Mouse (Mus musculus): ENCODE data around the gene Ccnl1.
A peak's percentile ranks its signal among the peaks of the same experiment; 100 is the strongest.

The Ccnl1 gene

DNA sequence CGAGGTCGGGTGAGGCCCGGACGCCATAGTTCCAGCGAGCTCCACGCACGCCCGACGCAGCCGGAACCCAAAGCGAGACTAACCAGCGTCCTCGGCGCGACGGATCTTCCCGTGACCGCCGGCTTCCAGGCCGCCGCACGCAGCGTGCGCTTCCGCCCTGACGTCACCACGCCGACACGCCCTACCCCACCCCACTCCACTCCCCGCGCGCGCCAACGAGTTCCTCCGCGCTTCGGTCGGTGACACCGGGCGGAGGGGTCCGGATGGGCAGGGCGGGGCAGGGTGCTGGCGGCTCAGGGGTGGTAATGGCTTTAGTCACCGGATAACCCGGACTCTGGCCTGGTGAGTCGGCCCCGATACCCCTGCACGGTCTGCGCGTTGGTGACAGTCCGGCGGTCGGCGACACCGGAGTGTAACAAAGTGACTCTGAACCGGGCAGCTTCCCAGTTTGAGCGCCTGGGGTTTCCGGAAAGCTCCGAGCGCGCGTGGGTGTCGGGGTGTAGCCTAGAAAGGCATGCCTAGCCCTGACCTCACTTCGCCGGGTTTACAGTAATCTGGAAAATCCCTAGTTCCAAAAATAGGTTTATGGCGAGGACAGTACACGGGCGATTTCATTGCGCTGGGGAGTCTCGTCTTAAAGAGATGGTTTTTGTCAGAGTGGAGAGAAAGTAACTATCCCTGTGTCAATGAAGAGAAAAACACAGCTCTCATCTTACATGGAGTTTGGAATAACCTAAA, at the start of gene Ccnl1:
Ccnl1 (minus strand) TSS at position 148 of the 738 bp plus-strand sequence.
- peak; percentile 97 for DNase-seq (ENCODE audit: low spot score in 2 of 2)

DNA sequence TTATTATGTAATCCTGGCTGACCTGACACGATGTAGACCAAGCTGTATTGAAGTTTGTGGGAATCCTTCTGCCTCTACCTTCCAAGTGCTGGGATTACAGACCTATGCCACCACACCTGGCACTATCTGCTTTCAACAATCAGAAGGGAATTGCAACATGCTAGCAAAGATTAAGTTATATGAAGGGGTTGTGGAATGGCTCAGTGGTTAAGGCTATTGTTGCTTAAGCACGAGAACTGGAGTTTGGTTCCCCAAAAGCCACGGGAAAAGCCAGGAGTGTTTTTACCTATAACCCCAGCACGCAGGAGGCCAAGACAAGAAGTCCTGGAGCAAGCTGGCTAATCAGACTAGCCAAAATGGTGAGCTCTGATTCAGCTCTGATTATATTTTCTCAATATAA, 46.9 kb upstream of the Ccnl1 start:
- DNase-seq (ENCODE audit: low spot score in 2 of 2) = no peak

DNA sequence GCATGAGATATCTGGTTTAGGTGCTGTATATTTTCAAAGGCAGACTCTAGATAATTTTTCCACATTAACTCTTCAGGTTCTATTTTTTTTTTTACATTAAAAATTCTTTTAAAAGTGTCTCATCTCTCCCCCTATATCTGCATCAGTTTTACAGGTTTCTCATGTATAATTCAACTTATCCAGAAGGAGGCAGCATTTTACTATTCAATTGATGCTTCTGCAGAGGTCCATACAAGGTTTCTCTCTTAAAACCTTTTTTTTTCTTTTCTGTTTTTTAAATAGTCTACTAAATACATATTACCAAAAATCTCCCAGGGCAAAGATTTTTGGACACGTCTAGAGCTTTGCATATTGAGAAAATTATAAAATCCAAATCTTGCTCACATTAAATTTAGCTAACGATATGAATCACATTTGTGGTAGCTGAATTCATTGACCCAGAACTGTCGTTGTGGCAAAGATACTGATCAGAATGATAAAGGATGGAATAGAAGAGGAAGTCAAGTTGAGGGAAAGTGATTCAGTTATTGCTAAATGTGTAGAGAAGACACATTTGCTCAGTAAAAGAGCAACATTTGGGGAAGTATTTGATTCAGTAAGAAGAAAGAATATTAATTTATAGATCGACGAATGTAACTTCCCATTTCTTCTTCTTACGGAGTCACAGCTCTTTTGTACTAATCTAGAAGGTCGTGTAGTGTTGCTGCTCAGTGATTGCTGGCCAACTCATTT, 46.3 kb upstream of the Ccnl1 start:
- DNase-seq (ENCODE audit: low spot score in 2 of 2) = no peak

DNA sequence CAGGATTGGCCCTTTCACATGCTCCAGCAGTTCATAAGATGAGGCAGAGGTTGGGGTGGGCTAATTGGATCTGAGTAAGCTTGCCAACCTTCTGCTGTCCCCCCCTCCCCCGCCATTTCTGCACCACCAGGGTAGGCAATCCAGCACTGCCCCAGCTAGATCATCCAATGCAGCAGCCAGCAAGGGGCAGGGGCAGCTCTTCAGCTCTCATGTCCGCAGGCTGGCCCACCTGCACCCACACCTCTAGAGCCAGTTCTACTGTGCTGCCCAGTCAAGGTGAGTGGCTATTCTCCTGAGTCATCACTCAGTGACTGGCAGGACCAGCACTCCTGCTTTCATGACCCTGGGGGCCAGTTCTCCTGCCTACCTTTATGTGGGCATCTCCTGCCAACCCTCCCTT, 42.4 kb upstream of the Ccnl1 start:
- no peak for DNase-seq (ENCODE audit: low spot score in 2 of 2)

DNA sequence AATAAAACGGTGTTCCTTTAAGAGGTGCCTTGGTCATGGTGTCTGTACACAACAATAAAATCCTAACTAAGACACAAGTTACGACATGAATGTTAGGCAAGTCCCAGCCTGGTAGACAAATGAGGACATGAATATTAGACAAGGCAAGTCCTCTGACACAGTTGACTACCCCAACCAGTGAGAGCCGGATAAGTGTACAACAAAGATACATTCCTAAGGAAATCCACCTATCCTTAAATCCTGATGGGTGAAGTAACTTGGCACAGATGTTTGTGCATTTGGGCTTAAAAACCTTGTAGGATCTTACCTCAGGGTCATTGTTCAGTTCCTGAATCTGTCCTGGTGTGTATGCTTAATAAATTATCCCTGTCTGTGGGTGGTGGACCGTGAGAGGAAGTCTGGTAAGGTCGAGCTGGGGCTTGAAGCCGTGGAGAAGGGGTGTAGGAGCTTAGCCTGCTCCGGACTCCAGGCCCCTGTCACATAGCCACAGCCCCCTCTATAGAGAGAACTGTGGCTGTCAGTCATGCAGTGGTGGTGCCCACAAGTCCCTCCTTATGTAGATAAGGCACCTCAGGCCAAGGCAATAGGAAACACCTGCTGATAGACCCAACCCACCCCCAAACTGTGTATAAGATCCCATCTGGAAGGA, 39.4 kb upstream of the Ccnl1 start:
- no peak for DNase-seq (ENCODE audit: low spot score in 2 of 2)

DNA sequence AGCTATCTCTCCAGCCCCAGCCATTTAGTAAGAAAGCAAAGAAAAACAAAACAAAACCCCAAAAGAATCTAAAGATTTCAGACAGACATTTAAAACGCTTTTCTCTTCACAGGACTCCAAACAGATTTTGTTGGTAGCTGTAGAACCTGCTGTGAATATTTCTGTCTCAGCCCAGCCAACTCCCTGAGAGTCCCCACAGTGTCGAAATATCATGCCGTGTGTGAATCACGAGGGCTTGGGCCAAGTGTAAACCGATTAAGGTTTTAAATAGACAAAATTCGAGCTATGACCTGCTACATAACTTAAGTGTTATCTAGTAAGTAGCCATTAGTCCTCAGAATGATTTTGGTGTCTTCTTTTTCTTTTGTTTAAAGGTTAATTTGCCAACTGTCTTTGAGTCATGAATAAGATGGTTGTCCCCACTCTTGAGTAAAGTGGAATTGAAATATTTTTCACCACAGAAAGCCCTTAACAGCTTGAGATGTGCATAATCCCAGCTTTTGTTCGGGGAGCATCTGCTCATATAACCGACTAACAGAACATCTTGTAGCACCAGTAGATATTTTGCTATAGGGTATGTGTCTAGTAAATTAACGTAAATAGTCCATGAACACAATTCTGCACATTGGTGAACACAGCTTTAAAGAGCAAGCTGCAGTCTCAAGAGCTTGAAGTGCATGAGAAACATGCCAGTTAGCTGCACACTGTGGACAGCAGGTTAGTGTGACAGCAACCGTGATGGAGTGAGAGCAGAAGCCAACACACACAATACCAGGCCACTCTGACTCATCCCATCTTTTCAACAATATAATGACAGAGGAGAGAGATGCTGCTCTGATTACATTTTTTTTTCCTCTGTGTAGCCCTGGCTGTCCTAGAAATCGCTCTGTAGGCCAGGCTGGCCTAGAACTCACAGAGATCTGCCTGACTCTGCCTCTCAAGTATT, 34.6 kb upstream of the Ccnl1 start:
- no peak for DNase-seq (ENCODE audit: low spot score in 2 of 2)

DNA sequence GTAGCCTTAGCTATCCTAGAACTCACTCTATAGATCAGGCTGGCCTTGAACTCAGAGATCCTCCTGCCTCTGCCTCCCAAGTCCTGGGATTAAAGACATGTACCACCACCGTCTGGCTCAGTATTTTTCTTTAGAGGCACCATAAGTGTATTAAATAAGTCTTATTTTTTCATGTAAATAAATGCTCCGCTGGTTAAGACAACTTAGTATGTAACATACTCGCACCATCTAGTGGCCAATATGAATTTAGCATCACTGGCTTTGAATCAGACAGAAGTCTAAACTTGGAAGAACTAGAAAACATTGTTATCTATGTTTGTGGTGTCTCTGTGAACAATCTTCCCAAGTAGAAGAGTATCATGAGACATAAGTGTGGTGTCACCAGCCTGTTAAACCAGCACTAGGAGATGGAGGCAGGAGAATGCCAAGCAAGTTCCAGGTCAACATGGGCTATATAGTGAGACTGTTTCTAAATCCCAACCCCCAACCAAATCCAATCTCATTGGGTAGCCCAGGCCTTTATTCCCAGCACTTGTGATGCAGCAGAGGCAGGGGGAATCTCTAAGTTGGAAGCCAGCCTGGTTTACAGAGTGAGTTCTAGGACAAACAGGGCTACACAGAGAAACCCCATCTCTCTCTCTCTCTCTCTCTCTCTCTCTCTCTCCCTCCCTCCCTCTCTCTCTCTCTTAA, 33.1 kb upstream of the Ccnl1 start:
- no peak for DNase-seq (ENCODE audit: low spot score in 2 of 2)

DNA sequence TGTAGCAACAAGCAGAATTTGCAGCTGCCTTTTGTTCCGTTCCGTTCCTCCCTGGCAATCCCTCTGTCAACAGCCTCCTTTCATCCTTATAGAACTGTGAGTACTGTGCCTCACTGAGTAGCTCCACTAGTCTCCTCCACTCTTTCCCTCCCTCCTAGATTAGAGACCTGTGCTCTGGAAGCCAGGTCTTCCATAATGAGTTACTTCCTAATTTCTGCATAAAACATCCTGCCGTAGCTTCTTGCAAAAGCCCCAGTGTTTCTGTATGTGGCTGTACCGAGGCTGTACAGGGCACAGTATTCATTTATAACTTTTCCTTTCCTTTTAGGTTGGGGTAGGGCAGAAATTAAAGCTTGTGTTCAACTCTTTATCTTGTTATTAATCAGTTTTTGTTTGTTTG, 32.5 kb upstream of the Ccnl1 start:
- DNase-seq (ENCODE audit: low spot score in 2 of 2) = no peak

DNA sequence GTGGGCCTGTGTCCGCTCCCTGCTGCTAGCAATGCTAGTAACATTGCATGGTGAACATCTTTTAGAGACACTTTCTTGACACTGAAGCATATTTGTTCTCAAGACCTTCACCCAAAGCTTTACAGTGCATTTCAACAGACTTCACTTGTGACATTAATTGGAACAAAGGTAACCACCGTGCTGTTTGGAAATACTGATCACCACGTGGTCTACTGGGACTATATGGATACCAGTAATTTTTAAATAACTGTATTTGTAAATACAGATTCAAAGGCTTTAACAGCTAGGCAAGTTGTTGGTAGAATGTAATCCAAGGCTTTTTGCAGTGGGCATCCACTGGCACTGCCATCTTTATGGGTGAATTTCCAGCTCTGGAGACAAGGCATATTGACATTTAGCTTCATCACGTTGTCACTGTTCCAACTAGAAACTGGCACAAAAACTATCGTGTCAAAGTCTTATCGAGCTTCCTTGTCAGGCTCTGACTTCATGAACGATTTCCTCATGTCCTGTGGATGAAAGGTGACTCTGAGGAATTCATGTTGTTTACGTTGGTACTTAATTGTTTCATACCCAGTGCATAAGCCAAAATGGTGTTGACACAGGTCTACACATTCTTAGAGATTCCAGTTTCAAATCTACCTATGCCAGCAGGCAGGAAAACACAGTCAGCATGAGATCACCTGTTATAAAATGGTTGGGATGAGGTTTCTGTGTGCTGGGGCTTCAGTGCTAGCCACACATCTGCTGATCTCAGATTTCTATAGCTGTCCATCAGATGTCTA, 30.9 kb upstream of the Ccnl1 start:
- DNase-seq (ENCODE audit: low spot score in 2 of 2) = no peak

DNA sequence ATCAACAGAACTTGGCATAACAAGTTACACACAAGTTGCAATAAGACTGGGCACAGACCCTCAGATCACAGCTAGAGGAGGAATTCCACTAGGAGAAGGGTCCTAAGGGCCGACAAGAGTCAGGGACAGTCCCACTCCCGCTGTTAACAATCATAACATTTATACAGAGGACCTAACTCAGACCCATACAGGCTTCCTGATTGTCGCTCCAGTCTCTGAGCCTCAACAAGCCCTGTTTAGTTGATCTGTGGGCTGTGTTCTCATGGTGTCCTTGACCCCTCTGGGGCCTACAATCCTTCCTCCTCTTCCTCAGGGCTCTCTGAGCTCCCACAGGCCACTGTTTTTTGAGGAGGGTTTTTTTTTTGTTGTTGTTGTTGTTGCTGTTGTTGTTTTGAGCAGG, 18.2 kb upstream of the Ccnl1 start:
- no peak for DNase-seq (ENCODE audit: low spot score in 2 of 2)

DNA sequence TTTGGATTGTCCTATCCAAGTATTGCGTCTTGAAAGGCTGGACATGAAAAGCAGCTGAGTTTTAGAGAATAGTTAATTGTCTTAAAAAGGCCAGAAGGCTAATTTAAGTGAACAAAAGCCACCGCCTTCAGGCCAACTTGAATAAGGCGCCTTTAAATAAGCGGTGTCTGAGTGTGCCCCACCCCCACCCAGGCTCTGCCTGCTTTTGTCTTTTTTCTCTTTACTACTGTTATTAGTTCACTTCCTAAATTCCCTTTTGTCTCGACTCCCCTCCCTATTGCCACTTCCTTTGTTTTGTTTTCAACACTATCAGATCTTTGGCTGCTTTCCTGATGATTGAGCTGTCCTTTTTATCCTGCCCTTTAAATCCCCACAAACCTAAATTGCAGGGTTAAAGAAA, 17.3 kb upstream of the Ccnl1 start:
- peak in 1 of 2 experiments; percentile 48 for DNase-seq (ENCODE audit: low spot score in 2 of 2)

DNA sequence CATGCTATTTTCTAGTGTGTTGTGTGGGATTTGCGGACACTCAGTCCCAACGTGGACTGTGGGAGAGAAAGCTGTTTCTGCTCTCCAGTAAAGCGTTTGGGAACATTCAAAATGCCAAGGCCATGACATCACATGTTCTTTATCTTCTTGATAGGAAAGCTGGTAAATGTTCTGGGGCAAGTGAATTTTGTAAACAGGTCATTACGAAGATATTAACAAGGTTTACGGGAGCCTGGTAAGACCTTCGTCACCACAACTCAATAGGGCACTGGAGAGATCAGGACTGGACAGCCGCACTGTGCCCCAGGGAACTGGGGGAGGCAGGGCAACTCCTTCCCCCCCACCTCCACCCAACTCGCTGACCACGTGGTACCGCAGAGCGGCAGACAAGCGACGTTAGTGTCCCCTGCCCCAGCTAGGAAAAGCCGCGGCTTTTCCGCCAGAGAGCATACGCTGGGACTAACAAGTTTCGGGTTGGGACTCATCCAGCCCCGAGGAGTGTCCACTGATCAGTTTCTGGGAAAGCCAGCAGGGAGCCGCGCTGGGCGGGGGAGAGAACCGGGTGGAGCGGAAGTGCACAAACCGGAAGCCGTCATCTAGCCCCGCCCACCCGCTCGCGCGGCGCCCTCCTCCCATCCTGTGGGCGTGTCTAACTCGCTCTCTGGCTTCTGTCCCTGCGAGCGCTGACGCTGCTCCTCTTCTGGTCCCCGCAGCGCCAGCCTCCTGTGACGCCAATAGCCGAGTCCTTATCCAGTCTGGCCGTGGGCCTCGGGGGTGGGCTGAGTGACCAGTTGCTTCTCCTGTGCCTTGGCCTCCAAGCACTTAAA, 16.4 kb upstream of the Ccnl1 start:
- peak; percentile 97 to 98 for DNase-seq (ENCODE audit: low spot score in 2 of 2)

DNA sequence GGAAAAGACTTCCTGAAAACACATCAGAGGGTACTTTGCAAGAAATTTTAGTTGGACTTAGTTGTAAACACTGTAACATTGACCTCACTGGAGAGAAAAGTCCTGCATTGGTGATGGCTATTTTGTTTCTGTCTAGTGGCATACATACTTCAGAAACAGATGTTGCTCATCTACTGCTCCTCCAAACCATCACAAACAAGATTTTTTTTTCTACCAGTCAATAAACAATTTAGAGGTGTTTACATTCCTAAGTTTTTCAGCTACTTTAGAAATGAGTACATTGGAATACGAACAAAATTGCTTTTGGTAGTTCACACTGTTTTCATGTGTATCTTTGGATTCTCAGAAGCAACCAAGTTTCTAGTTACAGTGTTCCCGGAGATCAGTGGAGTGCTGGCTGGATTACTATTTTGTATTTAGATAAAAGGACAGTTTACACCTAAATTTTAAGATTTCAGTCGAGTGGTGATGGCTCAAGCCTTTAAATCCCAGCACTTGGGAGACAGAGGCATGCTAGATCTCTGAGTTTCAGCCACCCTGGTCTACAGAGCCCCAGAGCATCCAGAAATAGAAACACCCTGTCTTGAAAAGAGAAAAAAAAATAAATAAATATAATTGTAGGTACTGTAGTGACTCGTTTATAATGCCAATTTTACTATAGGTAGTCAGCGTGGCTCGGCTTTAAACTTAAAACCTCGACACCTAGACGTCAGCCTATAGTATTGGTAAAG, 15.6 kb upstream of the Ccnl1 start:
- no peak for DNase-seq (ENCODE audit: low spot score in 2 of 2)

DNA sequence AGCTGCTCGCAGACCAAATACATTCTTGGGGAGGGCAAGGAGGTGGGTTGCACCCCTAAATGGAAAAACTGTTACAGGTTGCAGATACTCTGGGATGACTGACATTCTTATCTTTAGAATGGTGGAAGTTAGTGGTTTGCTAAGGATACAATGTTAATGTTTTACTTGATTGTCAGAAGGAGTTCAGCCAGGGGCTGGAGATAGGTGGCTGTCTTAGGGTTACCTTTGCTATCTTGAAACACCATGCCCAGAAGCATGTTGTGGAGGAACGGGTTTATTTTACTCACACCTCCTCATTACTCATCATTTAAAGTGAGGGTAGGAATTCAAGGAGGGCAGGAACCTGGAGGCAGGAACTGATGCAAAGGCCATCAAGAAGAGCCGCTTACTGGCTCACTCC, 11.1 kb upstream of the Ccnl1 start:
- DNase-seq (ENCODE audit: low spot score in 2 of 2) = no peak

DNA sequence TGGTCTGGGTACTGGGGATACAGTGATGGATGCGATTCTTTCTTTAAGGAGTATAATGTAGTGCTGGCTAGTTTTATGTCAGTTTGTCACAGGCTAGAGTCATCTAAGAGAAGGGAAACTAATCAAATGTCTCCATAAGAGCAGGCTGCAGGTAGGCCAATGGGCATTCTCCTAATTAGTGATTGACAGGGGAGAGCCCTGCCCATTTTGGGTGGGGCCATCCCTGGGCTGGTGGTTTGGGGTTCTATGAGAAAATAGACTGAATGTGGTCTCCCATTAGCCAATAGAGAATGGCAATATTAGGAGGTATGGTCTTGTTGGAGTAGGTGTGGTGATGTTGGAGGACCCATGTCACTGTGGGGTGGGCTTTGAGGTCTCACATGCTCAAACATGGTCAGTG, 8.3 kb upstream of the Ccnl1 start:
- DNase-seq (ENCODE audit: low spot score in 2 of 2) = no peak

DNA sequence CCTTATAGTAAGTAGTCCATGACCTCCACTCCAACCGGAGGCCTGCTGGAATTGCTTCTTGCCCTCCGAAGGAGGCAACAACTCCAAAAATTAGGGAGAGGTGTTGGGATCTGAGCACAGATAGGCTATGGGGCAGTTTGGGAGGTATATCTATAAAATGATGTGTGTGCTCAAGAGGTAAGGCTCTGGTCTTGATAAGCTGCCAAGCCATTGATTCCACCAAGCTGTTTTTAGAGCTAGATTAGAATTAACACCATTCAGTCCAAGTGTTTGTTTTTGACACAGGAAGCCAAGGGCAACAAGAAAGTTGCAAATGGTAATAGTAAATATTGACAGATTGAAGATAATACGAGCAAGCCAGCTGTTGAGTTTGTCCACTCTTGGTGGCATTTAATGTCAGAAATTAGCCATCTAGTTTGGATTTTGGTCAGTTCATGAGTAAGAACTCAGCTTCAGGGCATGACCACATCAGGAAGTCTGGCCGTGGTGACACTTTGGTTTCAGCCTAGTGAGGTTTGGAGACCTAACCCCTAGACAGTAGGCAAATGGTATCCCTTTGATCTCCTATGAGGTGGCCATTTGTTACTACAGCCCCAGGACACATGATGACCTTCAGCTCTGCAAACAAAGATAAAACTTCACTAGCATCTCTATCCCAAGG, 4.4 kb upstream of the Ccnl1 start:
- DNase-seq (ENCODE audit: low spot score in 2 of 2) = no peak

DNA sequence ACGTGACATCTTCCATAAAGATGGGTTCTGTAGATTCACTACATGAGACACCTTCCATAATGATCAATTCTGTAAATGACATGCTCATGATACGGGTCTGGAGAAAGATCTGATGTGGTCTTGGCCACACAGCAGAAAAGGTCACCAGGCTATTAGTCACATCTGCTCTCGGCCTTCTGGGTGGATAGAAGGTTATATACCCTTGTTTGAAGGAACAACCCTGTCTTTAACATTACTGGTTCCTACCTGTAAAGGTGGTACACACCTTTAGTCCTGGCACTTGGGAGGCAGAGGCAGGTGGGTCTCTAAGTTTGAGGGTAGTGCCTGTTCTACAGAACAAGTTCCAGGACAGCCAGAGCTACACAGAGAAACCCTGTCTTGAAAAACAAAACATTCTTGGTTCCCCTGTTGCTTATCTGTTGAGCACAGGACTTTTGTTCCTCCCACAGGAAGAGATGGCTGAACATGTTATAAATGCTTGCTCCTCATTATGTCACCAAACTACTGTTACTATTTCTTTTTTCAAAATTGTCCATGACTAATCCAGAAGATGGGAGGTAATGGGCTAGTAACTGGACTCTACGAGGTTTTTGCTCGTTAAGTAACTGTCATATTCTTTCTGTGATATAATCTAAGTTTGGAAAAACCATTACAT, 2.4 kb upstream of the Ccnl1 start:
- no peak for DNase-seq (ENCODE audit: low spot score in 2 of 2)

All from urinary bladder, postnatal 36 days (tissue).